Mouse (Mus musculus) liver, embryonic 14.5 days (tissue): ENCODE measurements around the gene Nat8f7.
"Not testable (repeated sequence)": the region's sequence is repeated elsewhere in the genome, so short reads cannot be mapped to it uniquely, and the experiment has no call there.

ENCODE experiments used
- CTCF ChIP-seq: IDR thresholded peaks from 2 replicates; pipeline ENCODE4 v1.5.1; 2016; ENCODE audit warnings: antibody characterized with exemption, low read depth, control low read depth
- EP300 ChIP-seq: IDR thresholded peaks from 2 replicates; pipeline ENCODE4 v1.6.1; 2016; ENCODE audit warnings: antibody characterized with exemption, low read depth

- TF ChIP-seq CTCF, EP300: not testable (repeated sequence)
These were observed 49.7 kb upstream of the Nat8f7 start for GRCm38 (mm10) chr6:85762678-85763077.
